Mouse (Mus musculus): ENCODE results near the gene Erbin.

DNA sequence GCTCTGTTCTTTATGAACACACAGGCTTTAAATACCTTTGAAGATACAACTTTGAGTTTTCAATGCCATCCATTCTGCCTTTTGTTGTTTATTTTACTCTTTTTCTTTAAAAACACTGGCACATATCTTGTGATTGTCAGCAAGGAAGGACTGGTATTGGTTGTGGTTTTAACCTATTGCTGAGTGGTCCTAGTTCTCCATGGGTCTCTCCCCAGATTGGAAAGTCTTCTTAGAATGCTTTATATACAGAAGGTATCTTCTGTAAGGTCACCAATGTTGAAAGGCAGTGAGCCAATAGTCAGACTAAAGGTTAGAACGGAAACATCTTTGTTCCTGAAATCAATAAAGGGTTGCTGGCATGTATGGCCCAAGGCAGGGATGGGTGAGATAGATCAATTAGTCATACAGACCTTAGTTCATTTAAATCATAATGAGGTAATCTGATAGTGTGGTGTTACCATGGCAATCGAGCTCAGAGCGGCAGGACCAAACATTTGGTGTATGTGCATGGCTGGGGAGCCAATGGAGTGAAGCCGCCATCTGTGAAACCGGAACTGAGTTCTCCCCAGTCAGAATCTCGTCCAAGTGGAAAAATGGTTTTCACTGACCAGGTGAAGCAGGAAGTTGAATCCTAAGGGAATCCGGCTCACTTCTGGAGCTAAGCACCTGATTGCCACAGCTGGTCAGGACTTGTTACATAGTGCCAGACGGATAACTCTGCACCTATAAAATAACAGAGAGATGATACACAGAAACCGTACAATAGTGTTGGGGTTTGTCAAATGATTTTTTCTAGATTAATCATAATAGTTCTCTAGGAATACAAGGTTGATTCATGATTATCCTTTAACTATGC, 125.4 kb downstream of the Erbin start:
- TF ChIP-seq REST (IDR thresholded peaks at IDR 0.05; ENCODE audit: insufficient read depth, insufficient read length) (no peak), CEBPB (IDR thresholded peaks at IDR 0.05; ENCODE audit: insufficient read depth, poor library complexity, severe bottlenecking) (no peak), POLR2A (IDR thresholded peaks at IDR 0.05; ENCODE audit: insufficient read length, low read depth) (no peak), POLR2AphosphoS2 (IDR thresholded peaks at IDR 0.05; ENCODE audit: insufficient read length, low read depth) (no peak), MYOD1 (IDR thresholded peaks at IDR 0.05; ENCODE audit: control insufficient read depth in 1 of 3, insufficient read length in 2 of 3, low read depth in 2 of 3) (no peak)
